Mouse (Mus musculus) right cerebral cortex, postnatal 25 days (tissue): ENCODE results near the gene Clmp.
"Not testable (repeated sequence)": the region's sequence is repeated elsewhere in the genome, so short reads cannot be mapped to it uniquely, and the experiment has no call there.

Experiments used
- DNase-seq: peaks from one replicate; pipeline ENCODE4 v3.0.0; 2022

The Clmp gene

DNA sequence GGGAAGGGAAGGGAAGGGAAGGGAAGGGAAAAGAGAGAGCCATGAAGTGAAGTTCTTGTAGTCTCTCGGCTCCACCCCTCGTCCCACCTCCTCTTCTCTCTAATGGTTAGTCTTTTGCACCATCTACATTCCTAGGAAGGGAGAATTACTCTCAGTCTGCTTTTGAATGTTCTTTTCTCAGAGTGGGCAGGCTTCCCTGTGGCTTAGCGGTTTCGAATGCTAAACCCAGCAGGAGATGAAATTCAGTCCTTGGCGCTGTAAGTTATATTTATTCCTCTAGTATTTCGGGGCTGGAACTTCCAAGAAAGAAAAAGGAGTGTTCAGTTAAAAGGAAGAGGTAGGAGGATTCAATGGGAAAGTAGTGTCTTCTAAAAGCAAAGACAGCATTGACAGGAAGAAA, 51.4 kb downstream of the Clmp start:
- DNase-seq, result no peak

DNA sequence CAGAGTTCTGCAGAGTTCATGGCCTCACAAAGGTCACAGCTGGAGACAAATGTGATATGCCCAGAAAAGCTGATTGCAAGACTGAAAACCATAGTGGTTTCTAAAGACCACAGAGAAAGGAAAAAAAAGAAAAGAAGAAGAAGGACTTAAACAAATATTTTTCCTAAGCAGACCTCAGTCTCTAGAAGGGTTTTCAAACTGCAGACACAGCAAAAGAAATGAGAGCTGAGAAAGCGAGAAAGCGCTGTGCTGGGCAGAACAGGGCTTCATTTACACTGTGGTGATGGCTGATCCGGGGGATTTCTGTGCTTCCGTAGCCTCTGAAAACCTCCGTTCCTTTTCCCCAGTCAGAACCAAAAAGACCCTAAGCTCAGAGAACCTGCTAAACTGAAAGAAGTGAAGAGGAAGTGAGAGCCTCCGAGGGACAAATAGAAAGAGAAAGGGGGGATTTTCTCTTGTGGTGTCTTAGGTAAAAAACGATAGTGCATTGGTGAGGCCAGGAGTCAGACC, 57.8 kb downstream of the Clmp start:
- DNase-seq, result no peak

DNA sequence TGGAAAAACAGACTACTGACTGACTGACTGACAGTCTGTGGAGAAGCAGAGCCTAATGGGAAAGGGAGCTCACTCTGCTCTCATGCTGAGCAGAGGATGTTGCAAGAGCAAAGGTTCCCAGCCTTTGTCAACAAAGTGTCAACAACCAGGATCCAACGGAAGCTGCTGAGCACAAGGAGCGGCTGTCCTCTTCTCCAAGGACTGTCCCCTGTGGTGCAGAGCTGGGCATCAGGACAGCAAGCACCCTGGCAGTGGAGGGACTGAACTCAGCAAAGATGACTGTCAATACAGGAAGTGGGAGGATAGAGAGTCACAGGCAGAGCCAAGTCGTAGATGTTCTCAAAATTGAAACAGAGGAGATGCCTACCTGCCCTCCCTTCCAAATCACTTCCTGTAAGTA, 58.5 kb downstream of the Clmp start:
- DNase-seq, result no peak

DNA sequence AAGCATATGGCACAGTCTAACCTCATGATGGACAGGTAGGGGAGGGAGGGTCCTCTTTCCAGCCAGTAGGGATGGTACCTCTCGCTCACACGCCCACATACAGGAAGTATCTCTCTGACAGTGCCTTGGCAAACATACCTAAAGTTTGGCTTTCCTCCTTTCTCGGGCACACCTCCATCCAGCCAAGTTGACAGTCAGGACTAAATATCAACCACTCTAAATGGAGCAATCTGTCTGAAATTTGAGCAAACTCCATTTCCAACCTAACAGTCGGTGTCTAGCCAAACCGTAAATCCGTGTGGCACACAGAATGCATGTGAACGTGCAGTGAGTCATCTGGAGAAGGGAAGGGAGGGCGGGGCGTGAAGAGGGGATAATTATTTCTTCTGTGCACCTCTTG, 61.0 kb downstream of the Clmp start:
- DNase-seq, result peak; percentile 14

DNA sequence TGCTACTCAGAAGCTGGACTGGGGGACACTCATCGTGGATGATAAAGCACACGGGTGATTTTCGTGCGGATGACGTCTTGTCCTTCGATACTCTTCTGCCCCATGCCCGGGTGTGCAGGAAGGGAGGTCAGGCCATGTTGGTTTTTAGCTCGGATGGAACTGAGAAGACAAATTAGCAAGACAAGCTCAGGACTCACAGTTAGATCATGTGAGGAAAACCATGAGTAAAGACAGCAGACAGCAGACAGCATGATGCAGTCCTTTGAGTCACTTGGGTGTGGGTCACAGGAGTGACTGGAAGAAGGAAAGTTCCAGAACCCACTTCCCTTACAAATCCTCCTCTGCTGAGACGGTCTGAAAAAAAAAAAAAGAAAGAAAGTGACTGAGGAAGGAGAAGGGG, 61.5 kb downstream of the Clmp start:
- DNase-seq, result no peak

DNA sequence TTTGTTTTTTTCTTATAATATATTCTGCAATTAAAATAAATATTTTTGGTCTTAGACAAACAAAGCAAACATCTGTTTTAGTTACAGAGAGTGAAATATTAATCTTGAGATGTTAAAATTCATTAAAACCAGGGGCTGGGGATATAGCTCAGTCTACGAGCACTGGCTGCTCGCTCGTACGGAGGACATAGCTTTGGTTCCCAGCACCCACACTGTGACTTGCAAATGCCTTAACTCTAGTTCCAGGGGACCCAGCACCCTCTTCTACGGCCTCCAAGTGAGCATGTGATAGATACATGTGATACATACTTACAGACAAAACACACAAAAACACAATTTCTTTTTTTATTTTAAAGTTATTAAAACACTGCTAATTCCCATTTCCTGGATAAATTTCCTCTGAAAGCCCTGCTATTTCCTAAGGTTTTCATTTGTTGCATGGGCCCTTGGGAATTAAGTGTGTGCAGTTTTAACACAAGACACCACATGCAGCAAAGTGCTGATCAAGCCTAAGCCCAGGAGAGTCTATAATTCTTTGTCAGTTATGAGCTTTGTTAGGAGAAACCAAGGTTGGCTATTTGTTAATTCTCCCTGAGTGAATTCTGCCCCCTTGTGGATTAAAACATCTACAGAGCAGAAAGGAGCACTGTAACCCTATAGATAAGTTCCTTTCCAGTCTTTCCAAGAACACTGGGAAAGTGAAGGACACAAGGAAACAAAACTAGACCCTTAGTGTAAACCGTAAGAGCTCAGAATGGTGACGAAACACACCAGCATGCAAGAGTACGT, 64.3 kb downstream of the Clmp start:
- DNase-seq, result no peak

DNA sequence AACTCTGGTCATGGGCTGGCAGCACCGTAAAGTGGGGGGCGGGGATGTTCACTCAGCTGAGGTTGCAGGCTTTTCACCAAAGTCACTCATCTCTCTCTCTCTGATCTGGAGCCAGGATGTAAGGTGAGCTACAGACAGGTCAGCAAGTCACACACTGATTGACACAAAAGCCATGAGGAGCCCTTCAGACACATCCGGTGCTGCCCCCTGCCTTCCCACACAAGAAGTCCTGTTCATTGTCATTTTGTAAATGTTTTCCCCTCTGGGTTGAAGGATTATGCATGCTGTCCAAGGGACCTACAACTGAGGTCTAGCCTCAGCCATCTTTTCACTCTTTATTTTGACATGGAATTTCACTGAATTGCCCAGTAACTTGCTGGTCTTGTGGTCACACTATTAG, 66.0 kb downstream of the Clmp start:
- DNase-seq, result no peak

DNA sequence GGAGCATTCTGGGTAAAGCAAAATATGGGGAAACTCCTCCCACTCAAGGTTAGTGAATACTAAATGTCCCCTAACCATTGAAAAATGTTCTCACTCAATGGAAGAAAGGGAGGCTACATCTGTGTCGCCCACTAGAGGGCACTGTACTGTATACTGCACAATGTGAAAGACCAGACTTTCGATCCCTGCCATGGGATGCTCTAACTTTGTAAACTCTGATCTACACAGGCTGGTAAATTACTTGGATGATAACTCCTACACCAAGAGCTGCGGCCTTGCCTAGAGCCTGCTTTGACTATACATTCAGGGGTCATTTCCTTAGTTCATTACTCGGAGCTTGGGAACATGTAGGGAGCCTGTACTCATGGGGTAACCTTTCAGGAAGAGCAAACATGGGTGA, 70.6 kb downstream of the Clmp start:
- peak; percentile 25 for DNase-seq

DNA sequence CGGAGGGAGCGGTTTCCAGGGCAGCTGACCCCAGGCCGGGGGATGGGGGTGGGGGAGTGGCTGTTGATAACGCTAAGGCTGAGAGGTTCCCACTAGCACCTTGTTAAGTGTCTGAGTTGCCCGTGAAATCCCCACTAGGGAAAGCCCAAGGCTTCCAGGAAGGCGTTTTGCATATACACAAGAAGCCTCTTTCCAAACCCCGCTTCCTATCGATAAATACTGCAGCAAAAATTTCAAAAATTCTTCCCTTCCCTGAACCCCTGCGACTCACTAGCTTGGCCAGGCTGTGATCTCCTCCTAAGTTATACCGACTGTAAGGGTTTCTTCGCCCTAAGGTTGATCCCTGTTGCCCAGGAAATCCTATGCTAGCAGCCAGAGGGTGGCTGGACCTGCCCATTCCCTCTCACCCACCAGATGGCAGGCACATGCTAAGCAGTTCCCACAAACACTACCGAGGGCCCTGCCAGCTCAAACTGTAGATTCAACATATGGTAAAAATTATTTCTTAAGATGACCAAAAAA, 71.4 kb downstream of the Clmp start:
- DNase-seq, result peak; percentile 60

DNA sequence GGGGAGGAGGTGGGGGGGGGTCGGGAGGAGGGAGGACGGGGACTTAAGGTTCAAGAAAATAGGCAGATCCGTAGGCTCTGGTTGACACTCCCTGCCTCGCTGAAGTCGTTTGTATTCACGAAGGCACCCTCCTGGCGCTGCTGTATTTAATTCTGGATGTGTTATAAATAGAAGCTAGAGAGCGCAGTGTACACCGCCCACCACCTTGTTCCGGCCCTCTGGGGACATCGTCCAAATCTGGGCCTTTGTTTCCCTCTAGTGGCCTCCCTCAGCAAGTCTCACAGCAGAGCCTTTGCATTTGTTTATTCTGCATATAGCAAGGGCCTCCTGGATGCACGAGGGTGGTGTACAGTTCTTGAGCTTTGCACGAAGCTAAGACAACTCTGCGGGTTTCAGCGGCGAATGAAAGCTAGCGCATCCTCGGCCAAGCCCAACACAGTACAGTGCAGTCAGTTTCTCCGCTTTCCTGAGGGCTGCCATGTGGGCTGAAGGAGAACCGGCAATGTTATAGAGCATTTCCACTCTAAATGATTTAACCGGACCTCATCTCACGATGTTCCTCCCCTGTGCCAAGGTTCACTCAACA, 72.0 kb downstream of the Clmp start:
- DNase-seq, result peak; percentile 84

DNA sequence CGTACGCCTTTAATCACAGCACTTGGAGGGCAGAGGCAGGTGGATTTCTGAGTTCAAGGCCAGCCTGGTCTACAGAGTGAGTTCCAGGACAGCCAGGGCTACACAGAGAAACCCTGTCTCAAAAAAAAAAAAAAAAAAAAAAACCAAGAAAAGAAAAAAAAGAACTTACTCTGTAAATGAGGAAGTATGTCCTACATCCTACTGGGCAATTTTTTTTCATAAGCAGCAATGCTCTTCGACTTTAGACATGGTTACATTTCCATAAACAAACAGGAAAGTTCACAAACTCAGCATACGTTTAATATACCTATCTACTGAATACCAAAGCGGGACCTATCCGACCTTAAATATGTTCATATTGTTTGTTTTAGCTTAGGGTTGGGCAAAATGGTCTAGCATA, 76.6 kb downstream of the Clmp start:
- no peak for DNase-seq

DNA sequence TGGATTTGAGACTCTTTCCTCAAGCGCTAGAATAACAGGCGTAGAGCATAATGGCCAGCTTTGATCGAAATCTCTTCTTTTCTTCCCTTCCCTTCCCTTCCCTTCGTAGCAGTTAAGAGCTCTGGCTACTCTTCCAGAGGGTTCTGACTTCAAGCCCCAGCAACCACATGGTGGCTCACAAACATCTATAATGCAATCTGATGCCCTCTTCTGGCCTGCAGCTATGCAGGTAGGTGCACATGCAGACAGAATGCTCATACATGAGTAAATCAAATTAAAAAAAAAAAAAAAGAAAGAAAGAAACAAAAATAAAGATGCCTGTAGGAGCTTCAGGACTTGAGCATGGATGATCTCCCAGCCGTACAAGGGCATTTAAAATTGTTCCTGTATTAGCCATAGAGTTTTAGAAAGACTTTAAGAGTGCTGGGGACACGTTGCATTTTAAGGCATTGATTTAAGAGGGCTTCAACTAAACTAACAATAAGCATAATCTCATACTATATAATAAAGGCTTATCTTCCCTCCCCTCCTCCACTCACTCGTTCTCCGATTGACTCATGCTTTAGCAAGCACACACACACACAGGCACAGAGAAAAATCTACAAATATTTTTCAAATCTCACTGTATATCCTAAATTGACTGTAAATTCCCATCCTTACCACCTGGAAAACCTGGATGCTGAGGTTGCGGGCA, 79.3 kb downstream of the Clmp start:
- DNase-seq, result no peak

DNA sequence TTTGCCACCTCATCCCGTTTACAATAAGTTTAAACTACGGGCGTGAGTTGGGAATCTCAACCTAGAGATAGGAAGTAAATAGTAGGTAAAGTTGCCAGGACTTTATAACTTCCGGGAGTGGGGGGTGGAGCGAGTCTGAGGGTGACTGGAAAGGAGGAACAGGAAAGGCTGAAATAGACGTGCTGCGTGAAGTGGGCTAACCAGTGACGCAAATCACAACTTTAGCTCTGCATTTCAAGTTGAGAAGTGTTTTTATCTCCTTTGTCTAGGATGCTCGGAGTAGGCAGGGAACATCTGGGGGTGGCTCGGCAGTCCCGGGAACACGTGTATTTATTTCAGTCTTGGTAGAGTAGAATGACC, 79.8 kb downstream of the Clmp start:
- peak; percentile 58 for DNase-seq

DNA sequence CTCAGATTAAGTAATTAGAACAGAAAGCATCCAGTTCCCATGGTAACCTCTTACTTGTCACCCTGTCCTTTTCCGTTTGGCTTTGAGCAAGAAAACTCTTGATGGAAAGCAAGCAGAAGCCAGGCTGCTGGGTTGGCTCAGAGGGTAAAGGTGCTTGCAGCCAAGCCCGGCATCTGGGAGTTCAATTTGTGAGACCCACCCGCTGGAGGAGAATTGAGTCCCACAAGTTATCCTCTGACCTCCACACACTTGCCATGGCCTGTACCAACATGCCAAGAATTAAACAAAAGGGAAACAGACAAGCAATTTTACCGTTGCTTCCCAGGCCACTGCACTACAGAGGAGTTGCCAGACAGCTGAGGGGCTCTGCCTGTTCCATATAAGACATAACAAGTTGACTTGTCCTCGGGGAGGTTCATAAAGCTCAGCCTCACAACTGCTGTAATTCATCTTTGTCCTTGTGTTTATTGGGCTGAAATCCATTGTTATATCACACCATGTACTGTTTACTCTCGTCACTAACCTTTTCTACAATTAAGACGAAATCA, 80.4 kb downstream of the Clmp start:
- no peak for DNase-seq

DNA sequence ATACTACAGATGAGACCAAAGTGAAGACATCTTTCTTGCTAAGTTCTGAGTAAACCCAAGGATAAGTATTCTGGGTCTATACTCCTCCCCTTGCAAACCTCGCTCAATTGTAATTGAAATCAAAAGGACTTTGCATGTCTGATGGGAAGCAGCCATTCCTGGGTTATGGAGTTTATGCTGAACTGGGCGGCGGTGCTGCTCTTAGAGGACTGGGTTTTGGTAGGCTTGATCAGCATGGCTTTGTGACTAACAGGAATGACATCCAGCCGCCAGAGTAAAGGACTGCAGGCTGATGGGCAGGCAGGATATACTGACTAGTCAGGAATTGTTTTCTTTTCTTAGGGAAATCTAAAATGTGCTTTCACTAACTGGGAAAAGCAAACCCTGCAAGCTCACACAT, 82.2 kb downstream of the Clmp start:
- no peak for DNase-seq

DNA sequence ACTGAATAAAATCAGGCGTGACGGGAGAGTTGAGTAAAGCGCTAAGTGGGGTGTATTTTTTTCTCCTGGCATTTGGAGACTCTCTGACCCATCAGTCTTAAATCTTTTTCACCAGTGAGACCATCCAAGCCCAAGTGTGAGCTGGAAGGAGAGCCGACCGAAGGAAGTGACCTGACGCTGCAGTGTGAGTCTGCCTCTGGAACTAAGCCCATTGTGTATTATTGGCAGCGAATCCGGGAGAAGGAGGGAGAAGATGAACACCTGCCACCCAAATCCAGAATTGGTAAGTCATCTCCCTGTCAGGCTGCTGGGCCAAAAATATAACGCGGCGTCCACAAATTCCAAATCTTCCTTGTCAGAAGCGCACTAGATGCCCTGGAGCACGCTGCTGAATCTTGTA, 86.5 kb downstream of the Clmp start:
- DNase-seq, result peak; percentile 21

DNA sequence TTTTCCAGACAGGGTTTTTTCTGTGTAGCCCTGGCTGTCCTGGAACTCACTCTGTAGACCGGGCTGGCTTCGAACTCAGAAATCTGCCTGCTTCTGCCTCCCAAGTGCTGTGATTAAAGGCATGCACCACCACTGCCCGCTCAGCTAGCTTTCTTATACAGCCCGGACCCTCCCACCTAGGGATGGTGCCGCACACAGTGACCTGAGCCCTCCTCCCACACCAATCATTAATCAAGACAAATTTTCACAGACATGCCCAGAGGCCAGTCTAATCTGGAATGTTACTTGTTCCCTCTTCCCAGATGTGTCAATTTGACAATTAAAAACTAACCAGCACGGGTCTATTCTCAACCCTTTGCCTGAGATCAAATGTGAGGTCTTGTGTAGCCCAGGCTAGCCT, 87.4 kb downstream of the Clmp start:
- not testable (repeated sequence) for DNase-seq

DNA sequence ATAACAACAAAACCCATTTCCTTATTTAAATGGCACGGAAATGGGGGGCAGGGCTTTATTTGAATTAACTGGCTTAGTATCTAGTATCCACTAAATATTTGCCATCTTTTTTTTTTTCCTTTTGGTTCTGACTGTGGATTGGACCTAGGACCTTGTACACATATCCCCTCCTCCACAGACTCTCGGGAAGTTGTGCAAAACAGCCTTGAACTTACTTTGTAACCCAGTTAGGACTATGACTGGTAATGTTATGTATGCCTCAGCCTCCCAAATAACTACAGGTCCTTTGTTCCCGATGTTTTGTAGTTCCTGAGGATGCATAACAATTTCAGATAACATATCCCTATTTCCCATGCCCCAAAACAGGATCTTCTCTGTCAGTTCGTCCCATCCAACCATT, 88.1 kb downstream of the Clmp start:
- no peak for DNase-seq

DNA sequence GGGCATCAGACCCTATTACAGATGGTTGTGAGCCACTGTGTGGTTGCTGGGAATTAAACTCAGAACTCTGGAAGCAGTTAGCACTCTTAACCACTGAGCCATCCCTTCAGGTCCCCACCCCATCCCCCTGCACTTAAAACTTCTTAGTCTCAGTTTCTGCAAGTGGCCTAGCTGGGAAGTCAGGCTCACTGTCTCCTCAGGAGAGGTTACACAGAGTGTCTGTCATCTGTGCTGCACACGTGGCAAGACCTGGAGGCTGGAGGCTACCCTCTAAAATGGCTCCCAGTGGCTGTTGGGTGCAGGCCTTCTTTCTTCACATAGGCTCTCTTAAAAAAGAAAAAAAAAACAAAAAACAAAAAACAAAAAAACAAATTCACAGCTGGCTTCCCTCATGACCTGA, 90.3 kb downstream of the Clmp start:
- no peak for DNase-seq

DNA sequence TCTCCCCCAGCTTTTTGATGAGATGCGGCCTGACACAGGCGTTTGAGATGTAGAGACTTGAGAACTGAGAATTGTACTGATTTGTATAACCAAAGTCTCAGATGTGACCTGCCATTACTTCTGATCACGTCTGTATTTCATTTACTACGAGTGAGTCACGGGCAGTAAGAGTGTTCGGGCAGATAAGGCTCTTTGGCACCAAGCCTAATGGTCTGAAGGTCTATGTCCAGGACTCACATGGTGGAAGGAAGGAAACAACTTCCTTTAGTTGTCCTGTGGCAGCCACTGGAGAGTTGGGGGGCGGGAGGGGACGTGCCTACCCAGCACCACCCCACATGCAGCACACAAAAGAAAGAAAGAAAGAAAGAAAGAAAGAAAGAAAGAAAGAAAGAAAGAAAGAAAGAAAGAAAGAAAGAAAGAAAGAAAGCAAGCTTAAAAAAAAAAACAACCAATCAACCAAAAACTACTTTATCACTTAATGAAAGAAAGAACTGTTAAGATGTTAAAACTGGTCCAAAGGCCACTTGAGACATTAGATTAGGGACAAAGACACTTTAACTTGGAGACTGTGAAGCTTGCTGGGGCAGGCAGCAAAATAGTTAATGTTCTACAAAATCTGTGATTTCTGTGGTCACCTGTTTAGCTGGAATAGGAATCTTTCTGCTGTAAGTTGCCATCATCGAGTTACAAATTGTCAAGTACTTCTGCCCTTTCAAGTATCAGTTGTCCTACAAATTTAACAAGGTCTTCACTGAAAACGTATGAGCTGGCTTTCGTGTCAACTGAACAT, 90.9 kb downstream of the Clmp start:
- DNase-seq, result no peak

DNA sequence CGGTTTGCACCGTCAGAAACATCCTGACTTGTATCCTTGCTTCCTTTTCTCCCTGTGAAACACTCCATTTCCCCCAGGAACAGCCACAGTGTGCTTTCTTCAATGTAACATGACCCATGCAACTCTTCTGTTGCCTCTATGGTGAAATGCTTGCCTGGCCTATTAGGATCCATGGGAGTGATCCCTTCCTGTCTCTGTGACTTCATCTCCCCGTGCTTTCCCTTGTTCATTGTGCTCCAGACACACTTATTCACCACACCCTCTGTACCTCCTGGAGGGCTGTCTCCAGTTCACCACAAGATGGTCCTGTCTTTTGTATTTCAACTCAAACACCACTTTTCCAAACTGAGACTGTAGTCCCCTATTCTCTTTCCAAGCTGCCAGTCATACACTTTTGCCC, 94.3 kb downstream of the Clmp start:
- no peak for DNase-seq

DNA sequence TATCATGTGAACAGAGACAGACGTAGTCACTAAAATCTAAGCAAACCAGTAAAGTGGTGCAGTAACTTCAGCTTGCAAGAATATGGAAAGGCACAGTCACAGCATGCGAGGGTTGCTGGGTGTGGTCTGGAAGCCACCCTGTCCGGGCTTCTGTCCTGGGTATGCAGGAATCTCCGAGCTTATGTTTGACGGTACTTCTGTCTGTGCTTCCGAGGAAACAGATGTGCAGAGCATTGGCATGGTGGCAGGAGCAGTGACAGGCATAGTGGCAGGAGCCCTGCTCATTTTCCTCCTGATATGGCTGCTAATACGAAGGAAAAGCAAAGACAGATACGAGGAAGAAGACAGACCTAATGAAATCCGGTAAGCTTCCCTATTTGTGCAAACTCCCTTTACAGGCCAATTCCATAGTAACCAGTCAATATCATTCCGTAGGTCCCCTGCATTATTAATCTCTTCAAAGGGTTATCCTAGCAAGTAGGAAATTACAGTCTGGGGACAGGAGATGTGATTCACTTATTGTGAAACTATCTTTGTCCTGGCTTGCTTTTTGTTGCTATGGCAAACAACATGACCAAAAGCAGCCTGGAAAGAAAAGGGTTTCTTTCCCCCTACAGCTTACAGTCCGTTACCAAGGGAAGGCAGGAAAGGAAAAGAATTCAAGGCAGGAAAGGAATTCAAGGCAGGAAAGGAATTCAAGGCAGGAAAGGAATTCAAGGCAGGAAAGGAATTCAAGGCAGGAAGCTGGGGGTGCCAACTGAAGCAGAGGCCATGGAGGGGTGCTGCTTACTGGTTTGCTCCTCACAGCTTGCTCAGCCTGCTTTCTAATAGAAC, 95.3 kb downstream of the Clmp start:
- DNase-seq, result no peak
